Mouse (Mus musculus) olfactory bulb, adult 2 months (tissue): ENCODE measurements around the gene Wipf1.
"Not testable (repeated sequence)": the region's sequence is repeated elsewhere in the genome, so short reads cannot be mapped to it uniquely, and the experiment has no call there.

Experiments used
- CTCF ChIP-seq: fragments of 200-500 bp; IDR thresholded peaks from 2 replicates; pipeline ENCODE4 v1.5.1; 2012; ENCODE audit warnings: low read depth, mild to moderate bottlenecking, low read length, moderate library complexity; ENCODE audit not compliant: insufficient read depth
- POLR2A ChIP-seq: fragments of 200-500 bp; IDR thresholded peaks from 2 replicates; pipeline ENCODE4 v1.6.1; 2012; ENCODE audit warnings: mild to moderate bottlenecking, low read depth, low read length, moderate library complexity; ENCODE audit not compliant: insufficient read depth

GRCm38 (mm10) chr2:73557061-73557460 lies 27.5 kb upstream of the Wipf1 start:
- TF ChIP-seq POLR2A, CTCF: not testable (repeated sequence)
